Mouse (Mus musculus): ENCODE measurements around the gene Myo1c. TPM values are rescaled to one million over a fixed set of nuclear protein-coding genes. Genes with fewer than 3 reads are reported as not detected.

Myo1c gene
- polyA plus RNA-seq, 1 experiment from 2014 or later: 9.2 TPM

DNA sequence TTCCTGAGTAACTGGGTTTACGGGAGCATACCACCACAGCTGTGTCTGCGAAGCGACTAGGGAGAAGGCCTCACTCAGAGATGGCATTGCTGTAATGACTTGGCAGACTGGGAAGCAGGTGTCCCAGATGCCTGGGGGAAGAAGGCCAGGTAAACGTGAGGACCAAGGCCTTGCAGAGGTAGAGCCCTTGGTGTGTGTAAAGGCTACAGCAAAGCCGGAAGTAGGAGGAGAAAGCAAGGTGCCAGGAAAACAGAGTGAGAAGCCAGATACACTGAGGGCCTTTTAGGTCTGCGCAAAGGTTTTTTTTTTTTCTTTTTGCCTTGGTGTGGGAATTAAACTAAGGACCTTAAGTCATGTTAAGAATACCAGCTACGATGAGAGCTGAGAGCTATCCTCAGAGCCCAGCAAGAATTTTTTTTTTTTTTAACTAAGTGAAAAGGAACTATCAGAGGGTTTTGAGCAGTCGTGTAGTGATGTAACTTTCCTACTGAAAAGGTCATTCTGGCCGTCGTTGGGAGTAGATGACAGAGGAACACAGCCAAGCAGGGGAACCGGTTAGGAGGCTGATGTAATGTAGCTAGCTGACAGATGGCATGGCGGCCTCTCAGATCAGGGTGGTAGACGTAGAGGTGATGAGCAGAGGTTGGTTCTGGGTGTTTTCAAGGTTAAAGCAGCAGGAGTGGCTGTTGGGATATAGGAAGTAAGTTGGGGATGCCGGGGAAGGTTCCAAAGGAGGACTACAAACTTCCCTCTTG is 8.9 kb downstream of the Myo1c start:
- H3K4me2 ChIP-seq (replicated peaks): no peak overlapping the region
- H3K4me1 ChIP-seq: peaks cover 23% of the 10 kb centered on the region
- no peak overlapping the region for H3K9ac ChIP-seq (replicated peaks)
- H3K27me3 ChIP-seq: peaks cover 8% of the 10 kb centered on the region; the same call in 1 of the 2 replicates
- no peak overlapping the region for H3K4me3 ChIP-seq
- 84% methylated on average over 14 of the region's 14 CpGs for WGBS
- H3K27ac ChIP-seq (replicated peaks): no peak overlapping the region
- no peak for ATAC-seq (replicated peaks)
- no peaks in the 10 kb centered on the region for H3K9me3 ChIP-seq
- peaks cover 3% of the 10 kb centered on the region; the same call in 1 of the 2 replicates for H3K36me3 ChIP-seq

- Histone ChIP-seq H3K27ac (replicated peaks) (no peak overlapping the region), H3K4me2 (replicated peaks) (no peak overlapping the region), H3K4me3 (no peak overlapping the region), H3K9me3 (no peaks in the 10 kb centered on the region), H3K9ac (replicated peaks) (no peak overlapping the region), H3K4me1 (peaks cover 19% of the 10 kb centered on the region), H3K36me3 (peaks cover 3% of the 10 kb centered on the region; the same call in 1 of the 2 replicates), H3K27me3 (0 out of 2 replicates have a peak, but pooled peaks cover 4% of the 10 kb centered on the region)
- WGBS: 94% methylated on average over 12 of the region's 12 CpGs
- ATAC-seq (replicated peaks): no peak
Measured at GRCm38 (mm10) chr11:75660081-75660590, 9.8 kb downstream of the Myo1c start.

DNA sequence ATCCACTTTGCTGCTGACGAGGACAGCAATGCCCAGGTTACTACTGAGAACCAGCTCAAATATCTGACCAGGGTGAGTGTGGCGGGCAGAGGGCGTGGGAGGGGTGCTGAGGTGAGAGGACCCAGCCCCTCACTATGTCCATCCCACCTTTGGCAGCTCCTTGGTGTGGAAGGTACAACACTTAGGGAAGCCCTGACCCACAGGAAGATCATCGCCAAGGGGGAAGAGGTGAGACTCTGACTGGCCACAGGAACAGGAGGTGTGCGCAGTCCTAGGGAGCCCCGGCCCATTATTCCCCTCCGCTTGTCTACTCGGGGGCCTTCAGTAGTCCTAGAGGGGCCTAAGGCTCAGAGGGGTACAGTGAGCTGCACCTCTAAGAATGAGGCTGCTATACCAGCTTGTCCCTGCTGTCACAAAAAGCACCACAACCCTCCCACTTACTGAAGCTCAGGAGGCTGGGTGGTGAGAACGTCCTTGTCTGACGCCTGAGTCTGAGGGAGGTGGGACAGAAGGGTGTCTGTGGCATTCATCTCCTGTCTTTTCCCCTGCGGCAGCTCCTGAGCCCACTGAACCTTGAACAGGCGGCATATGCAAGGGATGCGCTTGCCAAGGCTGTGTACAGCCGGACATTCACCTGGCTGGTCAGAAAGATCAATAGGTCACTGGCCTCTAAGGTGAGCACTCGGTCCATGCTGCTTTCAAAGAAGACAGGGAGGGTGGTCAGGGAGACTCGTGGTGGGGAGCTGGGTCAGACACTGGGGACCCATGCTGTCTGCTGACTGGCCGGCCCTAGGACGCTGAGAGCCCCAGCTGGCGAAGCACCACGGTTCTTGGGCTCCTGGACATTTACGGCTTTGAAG is 10.9 kb downstream of the Myo1c start:
- H3K27ac ChIP-seq (replicated peaks): no peak overlapping the region
- no peak overlapping the region for H3K4me3 ChIP-seq
- 91% methylated on average over 21 of the region's 21 CpGs for WGBS
- peaks cover 9% of the 10 kb centered on the region for H3K4me1 ChIP-seq
- H3K36me3 ChIP-seq: peaks cover 9% of the 10 kb centered on the region; the same call in 1 of the 2 replicates
- ATAC-seq (replicated peaks): no peak
- no peaks in the 10 kb centered on the region for H3K27me3 ChIP-seq
- no peak overlapping the region for H3K9ac ChIP-seq (replicated peaks)
- no peaks in the 10 kb centered on the region for H3K9me3 ChIP-seq
- H3K4me2 ChIP-seq (replicated peaks): no peak overlapping the region

GRCm38 (mm10) chr11:75662131-75662530 is 11.8 kb downstream of the Myo1c start:
- Histone ChIP-seq H3K9ac (replicated peaks) (no peak overlapping the region), H3K9me3 (no peaks in the 10 kb centered on the region), H3K27me3 (no peaks in the 10 kb centered on the region), H3K4me1 (no peaks in the 10 kb centered on the region), H3K4me3 (no peak overlapping the region), H3K4me2 (replicated peaks) (no peak overlapping the region), H3K36me3 (peaks cover 9% of the 10 kb centered on the region; the same call in 1 of the 2 replicates), H3K27ac (replicated peaks) (no peak overlapping the region)
- 90% methylated on average over 7 of the region's 7 CpGs for WGBS
- ATAC-seq (replicated peaks): no peak

DNA sequence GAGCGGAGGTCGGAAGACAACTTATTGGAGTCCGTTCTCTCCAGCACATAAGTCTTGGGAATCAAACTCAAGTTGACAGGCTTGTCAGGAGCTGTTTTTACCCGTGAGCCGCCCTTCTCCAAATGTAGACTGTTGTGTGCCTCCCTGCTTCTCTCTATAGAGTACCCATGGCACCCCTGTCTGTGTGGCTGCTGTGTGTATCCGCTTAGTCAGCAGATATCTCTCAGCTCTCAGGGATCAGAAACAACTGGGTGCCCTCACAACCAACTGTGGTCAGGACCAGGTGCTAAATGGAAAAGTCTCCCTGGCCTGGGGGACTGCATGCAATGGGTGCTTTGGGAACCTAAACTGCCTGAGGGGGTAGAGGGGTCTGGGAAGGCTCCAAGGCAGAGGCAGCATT is 16.0 kb downstream of the Myo1c start:
- Histone ChIP-seq H3K27me3 (no peaks in the 10 kb centered on the region), H3K27ac (replicated peaks) (no peak overlapping the region), H3K4me2 (replicated peaks) (no peak overlapping the region), H3K9ac (replicated peaks) (no peak overlapping the region), H3K4me1 (no peaks in the 10 kb centered on the region), H3K36me3 (peaks cover 19% of the 10 kb centered on the region; the same call in 1 of the 2 replicates), H3K9me3 (no peaks in the 10 kb centered on the region), H3K4me3 (no peak overlapping the region)
- no peak for ATAC-seq (replicated peaks)
- 95% methylated on average over 6 of the region's 6 CpGs for WGBS

DNA sequence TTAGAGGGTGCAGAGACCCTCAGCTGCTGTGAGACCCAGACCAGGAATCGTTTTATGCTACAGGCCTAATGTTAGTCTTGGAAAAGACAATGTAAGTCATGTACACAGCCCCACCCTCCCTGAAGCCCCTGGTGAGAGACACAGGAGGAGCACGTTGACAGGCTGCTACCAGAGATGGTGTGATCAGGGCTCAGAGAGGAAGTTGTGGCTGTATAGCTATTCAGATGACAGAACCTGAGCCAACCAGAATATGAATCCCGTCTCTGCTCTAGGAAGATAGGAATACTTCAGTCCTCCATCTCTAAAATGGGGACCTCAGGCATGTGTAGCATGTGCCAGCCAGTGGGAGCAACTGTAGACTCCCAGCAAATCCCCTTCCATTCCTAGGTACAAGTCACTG is 18.3 kb downstream of the Myo1c start:
- no peaks in the 10 kb centered on the region for H3K4me1 ChIP-seq
- no peak overlapping the region for H3K9ac ChIP-seq (replicated peaks)
- 91% methylated on average over 3 of the region's 3 CpGs for WGBS
- no peaks in the 10 kb centered on the region for H3K9me3 ChIP-seq
- H3K4me2 ChIP-seq (replicated peaks): no peak overlapping the region
- H3K36me3 ChIP-seq: peaks cover 27% of the 10 kb centered on the region; the same call in 1 of the 2 replicates
- H3K27me3 ChIP-seq: no peaks in the 10 kb centered on the region
- H3K27ac ChIP-seq (replicated peaks): no peak overlapping the region
- no peak for ATAC-seq (replicated peaks)
- no peak overlapping the region for H3K4me3 ChIP-seq

DNA sequence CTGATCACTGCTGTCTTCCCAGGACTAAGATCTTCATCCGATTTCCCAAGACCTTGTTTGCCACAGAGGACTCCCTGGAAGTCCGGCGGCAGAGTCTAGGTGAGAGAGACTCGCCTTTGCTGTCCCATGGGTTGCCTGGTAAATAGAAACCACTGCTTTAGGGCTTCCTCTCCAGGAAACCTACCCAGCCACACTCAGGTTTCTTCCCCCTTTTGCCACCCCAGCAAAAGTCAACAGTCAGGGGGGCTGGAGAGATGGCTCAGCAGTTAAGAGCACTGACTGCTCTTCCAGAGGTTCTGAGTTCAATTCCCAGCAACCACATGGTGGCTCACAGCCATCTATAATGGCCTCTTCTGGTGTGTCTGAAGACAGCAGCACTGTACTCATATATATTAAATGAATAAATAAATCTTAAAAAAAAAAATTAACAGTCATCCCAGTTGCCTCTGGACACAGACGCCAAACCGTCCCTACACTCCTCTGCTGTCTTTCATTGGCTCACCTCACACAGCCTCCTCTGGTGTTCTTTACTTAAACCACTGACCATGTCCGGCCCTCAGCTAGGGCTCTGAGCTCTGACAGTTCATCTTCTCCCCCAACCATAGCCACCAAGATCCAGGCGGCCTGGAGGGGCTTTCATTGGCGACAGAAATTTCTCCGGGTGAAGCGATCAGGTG is 19.0 kb downstream of the Myo1c start:
- Histone ChIP-seq H3K9me3 (no peaks in the 10 kb centered on the region), H3K4me2 (replicated peaks) (no peak overlapping the region), H3K4me3 (no peak overlapping the region), H3K9ac (replicated peaks) (no peak overlapping the region), H3K27ac (replicated peaks) (no peak overlapping the region), H3K36me3 (peaks cover 27% of the 10 kb centered on the region; the same call in 1 of the 2 replicates), H3K4me1 (no peaks in the 10 kb centered on the region), H3K27me3 (no peaks in the 10 kb centered on the region)
- WGBS: 88% methylated on average over 11 of the region's 11 CpGs
- ATAC-seq (replicated peaks): no peak

GRCm38 (mm10) chr11:75669853-75670200 is 19.5 kb downstream of the Myo1c start:
- ATAC-seq (replicated peaks): no peak
- Histone ChIP-seq H3K9me3 (no peaks in the 10 kb centered on the region), H3K9ac (replicated peaks) (no peak overlapping the region), H3K36me3 (peaks cover 27% of the 10 kb centered on the region; the same call in 1 of the 2 replicates), H3K4me2 (replicated peaks) (no peak overlapping the region), H3K27ac (replicated peaks) (no peak overlapping the region), H3K27me3 (no peaks in the 10 kb centered on the region), H3K4me3 (no peak overlapping the region), H3K4me1 (no peaks in the 10 kb centered on the region)
- WGBS: 91% methylated on average over 12 of the region's 12 CpGs

- Histone ChIP-seq H3K27ac (replicated peaks) (no peak overlapping the region), H3K9me3 (no peaks in the 10 kb centered on the region), H3K4me3 (no peak overlapping the region), H3K9ac (replicated peaks) (no peak overlapping the region), H3K27me3 (no peaks in the 10 kb centered on the region), H3K4me2 (replicated peaks) (no peak overlapping the region), H3K4me1 (no peaks in the 10 kb centered on the region), H3K36me3 (peaks cover 21% of the 10 kb centered on the region; the same call in 1 of the 2 replicates)
- ATAC-seq (replicated peaks): no peak
- 88% methylated on average over 22 of the region's 22 CpGs for WGBS
Measured at GRCm38 (mm10) chr11:75671426-75672180, 21.3 kb downstream of the Myo1c start.

DNA sequence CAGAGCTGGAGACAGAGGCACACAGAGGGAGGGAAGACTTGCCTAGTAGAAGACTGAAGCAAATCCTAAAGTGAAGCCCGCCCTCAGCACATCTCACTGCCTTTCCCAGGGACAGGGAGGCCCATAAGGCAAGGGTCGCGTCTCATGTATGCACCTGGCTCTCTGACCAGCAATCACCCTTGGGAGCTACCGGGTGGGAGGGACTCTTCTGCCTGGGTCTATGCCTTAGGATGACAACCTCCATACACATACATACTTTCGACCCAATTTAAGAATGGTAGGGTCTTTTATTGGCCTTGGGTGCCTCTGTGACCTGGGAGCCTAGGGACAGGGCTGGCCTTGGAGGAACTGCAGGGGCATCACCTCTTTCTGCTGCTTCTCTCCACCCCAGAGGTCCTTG is 23.1 kb downstream of the Myo1c start:
- H3K4me1 ChIP-seq: 0 out of 2 replicates have a peak, but pooled peaks cover under 1% of the 10 kb centered on the region
- peaks cover 21% of the 10 kb centered on the region; the same call in 1 of the 2 replicates for H3K36me3 ChIP-seq
- no peak overlapping the region for H3K9ac ChIP-seq (replicated peaks)
- H3K4me3 ChIP-seq: no peak overlapping the region
- H3K9me3 ChIP-seq: no peaks in the 10 kb centered on the region
- ATAC-seq (replicated peaks): no peak
- H3K27ac ChIP-seq (replicated peaks): no peak overlapping the region
- H3K4me2 ChIP-seq (replicated peaks): no peak overlapping the region
- no peaks in the 10 kb centered on the region for H3K27me3 ChIP-seq
- WGBS: 88% methylated on average over 5 of the region's 5 CpGs

- Histone ChIP-seq H3K27me3 (no peaks in the 10 kb centered on the region), H3K9ac (replicated peaks) (no peak overlapping the region)
- WGBS: 80% methylated on average over 3 of the region's 3 CpGs
Measured at GRCm38 (mm10) chr11:75674875-75675274, 24.6 kb downstream of the Myo1c start.

More at GRCm38 (mm10) chr11:75674875-75675274, 24.6 kb downstream of the Myo1c start:
- Histone ChIP-seq H3K36me3 (peaks cover 17% of the 10 kb centered on the region; the same call in 1 of the 2 replicates), H3K4me2 (replicated peaks) (no peak overlapping the region), H3K27ac (replicated peaks) (no peak overlapping the region), H3K4me1 (peaks cover 5% of the 10 kb centered on the region), H3K4me3 (no peak overlapping the region), H3K9me3 (no peaks in the 10 kb centered on the region)
- no peak for ATAC-seq (replicated peaks)
